Mouse (Mus musculus): Measurements from ENCODE around the gene Thsd7b. TPM values are rescaled to one million over a fixed set of nuclear protein-coding genes. Genes with fewer than 3 reads are reported as not detected.
A peak's percentile ranks its signal among the peaks of the same experiment; 100 is the strongest.

Thsd7b gene
- total RNA-seq (2021), result 1 to 10 TPM in 1 of 2 experiments, under 1 TPM in 1; 0.67 to 1.2 TPM
- long read RNA-seq, experiment 1, full-length matches to known transcripts, result 1 of 1 reads
- long read RNA-seq, experiment 1, partial matches to known transcripts, result 0 of 1 reads
- long read RNA-seq, experiment 1, other reads (novel, unspliced or antisense), result 0 of 1 reads
- long read RNA-seq, experiment 2, result 0 reads

DNA sequence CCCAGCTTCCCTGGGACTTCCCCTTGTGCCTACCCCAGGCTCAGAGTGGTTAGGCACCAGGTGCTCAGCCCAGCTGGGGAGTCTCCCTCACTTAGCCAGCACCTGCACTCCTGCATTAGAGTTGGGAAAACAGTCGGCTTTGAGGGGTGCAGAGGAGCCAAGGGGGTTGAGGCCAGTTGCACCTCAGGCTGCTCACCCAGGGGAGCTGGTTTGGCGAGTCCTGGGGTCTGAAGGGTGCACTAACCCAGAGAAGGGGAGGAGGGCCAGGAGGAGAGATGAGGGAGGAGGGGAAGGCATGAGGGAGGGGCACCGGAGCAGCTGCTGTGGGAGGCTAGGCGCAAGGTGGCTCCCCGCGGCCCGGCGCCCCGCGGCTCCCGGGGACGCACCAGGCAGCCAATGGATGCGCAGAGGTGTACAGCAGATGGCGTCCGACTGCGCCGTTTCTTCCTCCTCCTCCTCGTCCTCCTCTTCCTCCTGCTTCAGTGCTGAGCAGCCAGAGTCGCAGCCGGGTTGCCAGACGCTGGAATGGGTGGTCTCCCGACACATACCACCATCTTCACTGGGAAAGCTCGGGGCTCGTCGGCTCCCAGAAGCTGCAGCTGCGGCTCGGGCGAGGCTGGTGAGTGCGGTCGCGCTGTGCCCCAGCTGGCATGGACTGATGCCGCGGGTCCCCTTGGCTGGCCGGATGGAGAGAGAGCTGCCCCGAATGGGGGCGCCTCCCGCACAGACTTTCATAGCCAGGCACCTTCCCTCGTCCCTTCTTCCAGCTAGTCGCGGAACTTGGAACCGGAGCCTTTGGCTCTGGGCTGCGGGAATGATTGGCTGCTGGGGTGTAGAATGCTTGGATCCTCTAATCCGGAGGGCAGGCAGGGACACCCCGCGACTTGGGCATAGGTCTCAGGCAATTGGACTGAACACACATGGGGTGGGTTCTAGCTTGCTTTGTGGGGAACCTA, at the start of gene Thsd7b:
TSS of gene Thsd7b (plus strand) at position 321 of the 956 bp plus-strand sequence.
- DNase-seq (ENCODE audit: low spot score in 2 of 2), result no peak

DNA sequence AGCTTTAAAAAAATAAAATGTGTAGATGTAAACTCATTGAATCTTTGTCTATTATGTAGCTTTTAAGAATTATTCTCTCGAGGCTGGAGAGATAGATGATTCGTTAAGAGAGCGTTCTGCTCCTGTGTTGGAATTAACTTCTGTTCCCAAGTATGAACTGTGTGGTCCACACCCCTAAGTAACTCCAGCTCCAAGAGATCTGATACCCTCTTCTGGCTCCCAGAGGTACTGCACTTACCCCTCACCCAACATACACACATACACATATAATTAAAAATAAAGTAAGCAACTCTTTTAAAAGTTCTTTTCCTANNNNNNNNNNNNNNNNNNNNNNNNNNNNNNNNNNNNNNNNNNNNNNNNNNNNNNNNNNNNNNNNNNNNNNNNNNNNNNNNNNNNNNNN, 28.8 kb upstream of the Thsd7b start:
- DNase-seq (ENCODE audit: low spot score in 2 of 2), result no peak

DNA sequence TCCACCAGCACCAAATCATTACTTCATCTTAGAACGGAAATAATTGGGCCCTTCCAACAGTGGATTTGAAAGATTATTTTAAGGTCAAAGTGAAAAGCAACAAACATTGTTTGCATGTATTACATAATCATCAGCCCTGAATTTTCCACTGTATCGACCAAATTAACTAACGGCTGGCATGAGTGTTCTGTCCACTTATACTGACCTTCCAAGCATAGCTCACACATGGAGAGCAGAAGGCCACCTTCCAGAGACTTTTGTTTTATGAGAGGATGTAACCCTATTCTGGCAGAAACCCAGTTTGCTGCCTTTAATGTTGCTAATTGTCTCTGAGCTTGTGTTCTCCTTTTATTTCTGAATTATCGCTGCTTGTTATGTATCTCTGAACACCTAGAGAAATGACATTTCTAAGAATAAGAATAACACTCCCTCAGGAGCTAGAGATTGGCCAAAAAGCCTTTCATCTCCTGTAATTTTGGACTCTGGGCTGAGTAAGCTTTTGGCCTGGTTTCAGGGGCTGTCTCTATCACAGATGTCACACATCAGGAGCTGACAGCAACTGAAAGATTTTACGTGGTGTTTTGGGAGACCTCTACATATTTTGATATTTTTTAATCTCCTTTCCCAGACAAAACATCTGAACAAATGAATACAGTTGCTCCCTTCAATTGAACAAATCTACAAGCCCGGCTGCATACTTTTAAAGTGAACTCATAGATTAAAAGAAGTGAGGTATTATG, 22.2 kb upstream of the Thsd7b start:
- DNase-seq (ENCODE audit: low spot score in 2 of 2), result no peak

DNA sequence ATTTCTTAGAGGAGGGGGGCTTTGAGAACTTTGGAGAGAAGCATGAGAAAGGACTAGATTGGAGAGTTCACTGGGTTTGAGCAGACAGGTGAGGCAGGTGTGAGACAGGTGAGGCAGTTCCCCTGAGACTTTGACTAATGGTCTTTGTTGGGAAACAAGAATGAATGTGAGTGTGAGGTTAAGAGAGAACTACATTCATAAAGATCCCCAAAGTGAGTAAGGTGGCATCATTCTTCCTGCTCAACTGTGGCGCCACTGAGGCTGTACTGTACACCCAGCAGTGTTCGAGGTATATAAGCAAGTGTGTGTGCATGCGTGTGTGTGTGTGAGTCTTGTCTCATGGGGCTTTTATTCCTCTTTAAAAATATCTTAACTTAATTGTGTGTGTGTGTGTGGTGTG, 6.4 kb upstream of the Thsd7b start:
- DNase-seq (ENCODE audit: low spot score in 2 of 2), result no peak

DNA sequence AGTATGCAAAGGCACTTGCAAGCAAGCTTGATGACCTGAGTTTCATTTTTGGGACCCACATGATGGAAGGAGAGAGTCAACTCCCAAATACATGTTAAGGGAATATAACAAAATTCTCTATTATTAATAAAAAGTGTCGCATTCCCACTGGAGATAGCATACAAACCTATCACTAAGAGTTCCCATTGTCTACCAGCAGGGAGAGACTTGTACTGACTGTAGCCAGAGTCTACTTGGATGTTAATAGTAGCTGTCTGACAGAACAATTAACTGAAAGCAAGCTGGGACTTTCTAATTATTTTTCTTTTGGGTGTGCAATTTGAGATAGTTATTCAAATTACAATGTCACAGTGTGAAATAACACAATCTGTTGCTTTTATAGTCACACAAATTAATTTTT, 31.1 kb downstream of the Thsd7b start:
- no peak for DNase-seq (ENCODE audit: low spot score in 2 of 2)

DNA sequence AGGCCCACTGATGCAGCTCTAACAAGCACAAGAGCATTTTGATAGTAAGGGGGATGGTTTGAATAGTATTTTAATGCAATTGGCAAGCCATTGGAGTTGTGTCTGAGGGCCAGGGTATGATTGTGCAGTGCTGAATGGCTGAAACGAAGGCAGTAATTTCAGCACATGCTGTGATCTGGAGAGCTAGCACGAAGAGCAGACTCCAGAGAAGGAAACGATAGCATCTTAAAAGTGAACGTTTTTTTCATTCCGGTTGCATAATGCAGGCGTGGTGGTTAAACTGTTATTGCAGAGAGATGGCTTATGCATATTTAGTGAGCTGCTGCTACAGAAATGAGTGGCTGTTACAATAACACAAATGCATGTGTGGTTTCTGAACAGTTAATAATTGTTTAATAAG, 51.3 kb downstream of the Thsd7b start:
- DNase-seq (ENCODE audit: low spot score in 2 of 2), result no peak

DNA sequence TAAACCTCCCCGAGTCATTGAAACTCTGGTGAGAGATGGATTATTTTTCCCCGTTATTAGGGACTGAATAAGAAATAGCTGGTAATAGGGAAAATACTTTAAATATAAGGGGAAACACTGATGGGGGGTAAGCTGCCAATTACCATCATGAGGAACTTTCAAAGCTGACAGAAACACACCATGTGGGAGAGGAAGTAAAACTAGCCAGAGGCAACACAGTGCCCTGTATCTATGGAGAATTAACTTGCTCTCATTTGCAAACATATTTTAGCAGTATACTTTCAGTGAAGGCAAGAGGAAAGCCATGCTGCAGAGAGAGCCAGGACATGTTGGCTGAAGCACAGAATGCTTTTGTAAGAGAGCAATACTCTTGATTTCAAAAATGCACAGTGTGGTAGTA, 51.7 kb downstream of the Thsd7b start:
- DNase-seq (ENCODE audit: low spot score in 2 of 2), result no peak

DNA sequence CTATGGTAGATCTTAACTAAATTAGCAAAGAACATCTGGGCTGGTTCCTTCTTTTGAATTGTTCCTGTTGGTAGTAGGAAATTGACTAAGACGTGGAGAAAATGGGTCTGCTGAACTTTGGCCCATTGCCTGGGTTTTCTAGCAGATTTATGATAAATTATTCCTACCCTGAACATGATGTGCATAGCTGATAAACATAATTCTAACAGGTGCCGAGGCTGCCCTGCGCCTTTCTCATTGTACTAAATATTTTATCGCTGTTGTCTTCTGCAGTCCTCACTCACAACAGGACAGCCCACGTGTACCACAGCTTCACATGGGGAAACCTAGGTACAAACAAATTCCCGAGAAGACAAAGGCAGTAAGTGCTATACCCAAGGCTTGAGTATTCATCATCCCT, 83.5 kb downstream of the Thsd7b start:
- no peak for DNase-seq (ENCODE audit: low spot score in 2 of 2)

DNA sequence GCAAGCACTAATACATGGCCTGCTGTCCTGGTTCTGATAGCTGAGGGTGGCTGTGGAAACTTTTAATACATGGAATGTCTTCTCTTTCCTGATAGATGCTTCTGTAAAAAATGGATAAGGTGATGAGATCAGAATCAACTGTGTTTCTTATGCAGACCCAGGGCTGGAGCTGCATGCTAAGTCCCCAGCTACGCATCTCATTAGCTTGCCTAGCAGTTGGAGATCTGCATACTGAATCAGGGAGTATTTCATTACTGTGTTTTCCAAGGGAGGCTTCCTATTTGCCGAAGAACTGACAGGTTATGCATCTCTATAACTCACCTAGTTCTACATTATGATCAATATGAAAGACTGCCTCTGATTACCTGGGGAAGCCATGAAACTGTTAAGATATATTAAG, 84.3 kb downstream of the Thsd7b start:
- no peak for DNase-seq (ENCODE audit: low spot score in 2 of 2)

DNA sequence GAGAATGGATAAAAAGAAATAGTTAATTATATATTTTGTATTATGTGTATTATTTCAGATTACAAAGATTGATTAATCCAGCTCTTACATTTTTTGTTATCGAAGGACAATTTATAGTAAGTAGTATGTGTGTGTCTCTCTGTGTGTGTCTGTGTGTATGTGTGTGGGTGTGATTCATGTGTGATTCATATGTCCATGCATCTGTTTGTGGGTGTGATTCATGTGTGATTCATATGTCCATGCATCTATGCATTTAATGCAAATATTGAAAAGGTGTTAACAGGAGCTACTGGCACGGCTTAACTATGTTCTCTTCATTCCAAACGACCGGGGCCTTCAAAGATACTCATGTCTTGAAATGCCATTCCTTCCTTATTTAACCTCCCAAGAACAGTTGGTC, 90.3 kb downstream of the Thsd7b start:
- no peak for DNase-seq (ENCODE audit: low spot score in 2 of 2)

DNA sequence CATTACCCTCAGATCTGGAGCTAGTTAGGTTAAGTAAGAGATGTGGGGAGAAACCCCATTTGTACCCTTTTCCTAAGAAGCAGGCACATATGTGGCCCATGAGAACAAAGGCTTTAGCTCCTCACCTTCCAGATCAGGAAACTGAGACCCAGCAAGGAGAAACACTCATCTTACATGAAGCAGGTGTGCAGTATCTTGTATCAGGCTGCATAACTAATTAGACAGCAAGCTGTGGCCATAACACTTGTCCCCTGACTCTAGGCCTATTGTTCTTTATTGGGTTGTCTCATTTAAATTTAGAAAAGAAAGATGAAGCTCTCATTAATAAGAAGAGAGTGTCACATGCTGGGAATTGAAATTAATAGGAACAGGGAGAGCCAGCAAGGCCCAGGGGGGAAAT, 91.7 kb downstream of the Thsd7b start:
- DNase-seq (ENCODE audit: low spot score in 2 of 2), result no peak

DNA sequence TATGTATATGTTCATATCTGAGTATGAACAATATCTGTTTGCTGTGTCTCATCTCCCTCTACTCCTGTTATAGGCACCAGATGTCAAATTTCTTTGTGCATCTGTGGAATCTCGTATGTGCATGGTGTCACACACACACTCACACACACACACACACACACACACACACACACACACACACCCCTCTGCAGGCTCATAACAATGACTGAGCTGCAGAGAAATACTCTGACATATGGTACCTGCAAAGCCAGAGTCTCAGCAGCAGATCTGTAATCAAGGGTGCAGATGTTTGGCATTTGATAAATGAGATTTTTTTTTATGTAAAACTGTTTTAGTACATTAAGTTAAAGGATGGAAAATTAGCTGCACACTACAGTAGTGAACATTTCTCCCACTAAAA, 92.5 kb downstream of the Thsd7b start:
- DNase-seq (ENCODE audit: low spot score in 2 of 2), result no peak

DNA sequence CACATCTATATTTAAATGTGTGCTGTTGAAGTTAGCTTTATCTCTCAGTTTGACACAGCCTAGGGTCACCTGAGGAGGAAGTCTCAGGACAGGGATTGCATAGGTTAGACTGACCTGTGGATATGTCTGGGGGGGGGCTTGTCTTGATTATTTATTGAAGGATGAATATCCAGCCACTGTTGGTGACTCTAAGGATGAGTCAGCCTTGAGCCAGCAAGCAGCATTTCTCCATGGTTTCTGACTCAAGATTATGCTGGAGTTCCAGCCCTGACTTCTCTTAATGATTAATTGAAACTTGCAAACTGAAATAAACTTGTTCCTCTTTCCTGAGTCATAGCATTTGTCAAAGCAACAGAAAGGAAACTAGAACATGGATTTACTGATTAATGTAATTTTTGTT, 113.4 kb downstream of the Thsd7b start:
- DNase-seq (ENCODE audit: low spot score in 2 of 2), result no peak

DNA sequence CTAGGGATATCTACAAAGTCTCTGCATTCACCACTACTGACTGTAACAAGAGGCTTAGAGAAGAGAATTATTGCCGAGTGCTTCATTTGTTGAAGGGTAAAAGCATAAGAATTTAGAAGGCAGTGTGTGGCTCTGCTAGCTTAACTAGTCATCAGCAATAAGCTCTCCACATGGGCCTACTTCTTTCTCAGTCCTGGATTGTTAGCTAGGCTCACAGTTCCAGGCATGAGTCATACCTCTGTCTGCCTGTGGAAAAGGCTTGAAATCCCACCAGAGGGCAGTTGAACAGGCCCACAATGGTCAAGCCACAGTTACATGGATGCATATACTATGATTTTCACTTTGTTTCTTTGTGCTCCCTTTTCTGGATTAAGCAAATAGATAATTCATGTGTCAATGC, 138.5 kb downstream of the Thsd7b start:
- no peak for DNase-seq (ENCODE audit: low spot score in 2 of 2)

DNA sequence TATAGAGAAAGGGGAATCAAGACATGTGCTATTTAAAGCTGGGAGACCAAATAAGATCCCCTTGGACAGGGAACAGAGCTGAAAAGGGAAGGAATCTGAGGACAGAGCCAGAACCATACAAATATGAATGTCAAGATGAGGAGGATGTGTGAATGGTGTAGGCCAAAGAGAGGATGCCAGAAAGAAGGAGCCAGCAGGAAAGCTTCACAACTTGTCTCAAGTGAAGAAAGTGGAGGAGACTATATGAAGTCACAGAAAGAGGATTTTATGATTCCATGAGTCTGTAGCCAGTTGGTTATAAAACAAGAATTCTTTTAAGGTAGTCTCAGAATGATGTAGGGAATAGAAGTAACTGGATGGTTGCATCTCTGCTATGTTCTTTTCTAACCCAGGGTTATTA, 148.5 kb downstream of the Thsd7b start:
- no peak for DNase-seq (ENCODE audit: low spot score in 2 of 2)

DNA sequence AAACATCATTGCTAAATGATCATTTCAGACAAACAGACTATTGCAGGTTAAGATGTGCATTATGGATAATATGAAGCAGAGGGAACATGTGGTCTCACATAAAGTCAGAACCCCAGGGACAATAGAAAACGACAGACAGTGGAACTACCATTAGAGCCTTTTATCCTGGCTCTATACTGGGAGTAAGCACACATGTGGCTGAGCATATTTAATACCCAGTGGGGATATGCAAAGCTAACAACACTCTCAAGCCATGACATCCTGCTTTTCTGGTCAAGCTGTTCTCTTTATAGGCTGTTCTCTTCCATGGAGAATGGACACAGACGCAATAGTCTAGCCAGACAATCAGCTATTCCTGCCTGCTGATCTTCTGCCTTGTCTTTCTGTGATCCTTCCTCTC, 191.3 kb downstream of the Thsd7b start:
- no peak for DNase-seq (ENCODE audit: low spot score in 2 of 2)

DNA sequence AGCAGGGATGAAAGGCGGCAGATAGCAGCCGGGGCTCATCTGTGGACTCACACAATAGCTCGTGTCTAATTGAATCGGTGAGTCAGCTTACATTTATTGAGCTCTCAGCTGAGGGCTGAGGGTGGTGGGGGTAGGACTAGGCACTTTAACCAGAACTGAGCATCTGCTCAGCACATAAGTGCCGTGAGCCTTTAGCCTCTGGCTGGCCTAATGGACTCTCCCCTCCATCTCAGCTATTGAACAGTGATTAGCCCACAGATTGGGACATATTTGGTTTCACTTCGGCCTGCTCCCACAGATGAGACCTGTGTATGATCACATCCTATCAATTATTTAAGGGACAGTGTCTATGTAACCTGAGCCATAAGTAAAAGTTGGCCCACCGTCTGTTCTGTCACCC, 200.4 kb downstream of the Thsd7b start:
- no peak for DNase-seq (ENCODE audit: low spot score in 2 of 2)

DNA sequence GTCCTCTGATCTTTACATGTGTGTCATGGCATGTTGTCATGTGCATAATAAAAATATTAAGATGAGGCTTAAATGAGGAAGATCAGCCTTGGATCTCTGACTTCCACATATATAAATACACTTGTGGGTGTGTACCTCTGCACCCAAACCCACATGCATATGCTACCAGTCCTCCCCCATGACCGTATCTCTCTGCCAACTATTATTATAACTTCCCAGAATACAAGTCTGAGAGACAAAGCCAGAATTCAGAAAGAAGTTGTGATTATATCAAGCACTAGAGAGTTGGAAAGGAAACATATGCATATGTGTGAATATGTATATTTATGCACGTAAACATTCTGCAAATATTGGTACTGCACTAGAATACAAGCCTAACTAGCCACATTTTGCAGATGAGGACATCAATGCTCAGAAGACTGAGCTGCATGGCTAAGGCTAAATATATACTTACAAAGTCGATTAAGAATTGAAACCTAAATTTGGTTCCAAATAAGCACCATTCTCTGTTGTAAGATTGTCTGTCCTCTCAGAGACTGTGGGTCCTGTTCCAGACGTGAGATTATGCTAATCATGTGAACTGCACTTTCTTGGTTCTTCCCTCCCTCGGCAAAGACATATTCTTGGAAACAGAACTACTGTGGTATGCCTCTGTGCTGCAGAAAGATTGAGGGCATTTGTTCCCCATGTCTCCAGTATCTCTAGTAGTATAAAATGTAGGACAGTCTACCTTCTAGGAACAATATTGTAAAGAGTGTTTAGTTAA, 211.3 kb downstream of the Thsd7b start:
- DNase-seq (ENCODE audit: low spot score in 2 of 2), result no peak

DNA sequence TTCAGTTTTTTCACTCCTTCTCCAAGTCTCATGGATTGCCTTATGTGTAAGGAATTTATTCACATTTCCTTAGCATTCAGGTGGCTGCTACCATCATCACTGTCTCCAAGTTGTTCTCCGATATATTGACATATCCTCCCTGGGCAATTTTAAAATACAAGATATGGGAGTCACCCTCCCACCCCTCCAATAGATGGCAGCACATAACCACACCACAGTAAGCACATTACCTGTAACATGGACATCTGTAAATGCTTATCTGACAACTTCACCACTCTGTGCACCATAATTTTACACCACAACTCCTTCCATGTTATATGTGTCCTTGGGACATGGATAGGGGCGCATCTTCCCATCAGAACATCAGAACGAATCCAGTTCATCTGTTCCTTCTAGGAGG, 218.0 kb downstream of the Thsd7b start:
- DNase-seq (ENCODE audit: low spot score in 2 of 2), result peak in 1 of 2 experiments; percentile 11

DNA sequence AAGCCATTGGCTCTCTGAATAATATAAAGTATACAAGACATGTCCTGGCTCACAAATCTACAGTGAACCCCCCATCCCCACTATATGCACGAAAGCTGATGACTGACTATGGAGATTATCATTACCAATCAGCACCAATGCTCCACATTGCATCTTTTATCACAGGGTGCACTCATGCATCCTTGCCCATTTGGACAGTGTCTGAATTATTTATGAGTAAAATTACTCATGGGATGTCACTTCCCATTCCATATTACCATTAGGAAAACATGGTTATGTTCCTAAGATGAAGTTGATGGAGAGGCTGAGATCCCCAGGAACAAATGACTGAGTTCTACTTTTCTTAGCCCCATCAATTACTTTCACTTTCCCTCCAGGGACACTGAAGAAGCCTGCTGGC, 220.8 kb downstream of the Thsd7b start:
- DNase-seq (ENCODE audit: low spot score in 2 of 2), result no peak

DNA sequence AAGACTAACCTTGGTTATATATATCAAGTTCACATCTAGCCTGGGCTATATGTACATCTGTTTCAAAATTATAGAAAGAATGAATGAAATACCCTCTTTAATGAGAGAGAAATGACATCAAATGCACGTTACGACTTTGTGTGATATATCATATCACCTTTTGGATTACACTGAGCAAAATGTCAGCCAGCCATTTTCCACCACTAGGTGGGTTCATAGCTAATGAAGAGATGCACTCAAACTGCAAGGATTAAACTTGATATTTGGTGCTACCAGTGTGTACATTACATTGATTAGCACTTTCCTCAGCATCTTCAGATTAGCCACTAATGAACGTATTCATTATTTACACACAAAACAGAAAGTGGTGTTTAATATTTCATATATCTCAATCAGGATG, 228.6 kb downstream of the Thsd7b start:
- no peak for DNase-seq (ENCODE audit: low spot score in 2 of 2)

Data from adrenal gland, adult 18-20 months (tissue).